Mouse (Mus musculus) frontal cortex, adult (tissue): ENCODE data around the gene Trim2.

ENCODE experiments used
- ATAC-seq: cut with Nextera tagmentation; 2 replicates; pipeline ENCODE4 v1.9.2; 2017; ENCODE audit warnings: mild to moderate bottlenecking, moderate library complexity, mixed read lengths; ENCODE audit not compliant: low TSS enrichment

Trim2 gene

GRCm38 (mm10) chr3:84324000-84324399 lies 17.3 kb upstream of the Trim2 start:
- ATAC-seq: no peak

GRCm38 (mm10) chr3:84319504-84319903 lies 12.8 kb upstream of the Trim2 start:
- no peak for ATAC-seq

- no peak for ATAC-seq
Measured at GRCm38 (mm10) chr3:84318865-84319264, 12.2 kb upstream of the Trim2 start.

GRCm38 (mm10) chr3:84314651-84315191 lies 8.0 kb upstream of the Trim2 start:
- ATAC-seq: peak; percentile 86

- no peak for ATAC-seq
Measured at GRCm38 (mm10) chr3:84313801-84314541, 7.3 kb upstream of the Trim2 start.

GRCm38 (mm10) chr3:84313003-84313800 lies 6.5 kb upstream of the Trim2 start:
- peak; percentile 86 for ATAC-seq

- ATAC-seq: no peak
Measured at GRCm38 (mm10) chr3:84312326-84312725, 5.6 kb upstream of the Trim2 start.

- no peak for ATAC-seq
Measured at GRCm38 (mm10) chr3:84307516-84307915, 839 bp upstream of the Trim2 start.

GRCm38 (mm10) chr3:84305722-84306510 lies 761 bp downstream of the Trim2 start:
- ATAC-seq: no peak

GRCm38 (mm10) chr3:84305010-84305692 lies 1.5 kb downstream of the Trim2 start:
- peak; percentile 89 for ATAC-seq

- ATAC-seq: peak; percentile 80
Measured at GRCm38 (mm10) chr3:84304339-84305009, 2.2 kb downstream of the Trim2 start.

- ATAC-seq: no peak
Measured at GRCm38 (mm10) chr3:84303395-84303949, 3.2 kb downstream of the Trim2 start.

GRCm38 (mm10) chr3:84302273-84302672 lies 4.4 kb downstream of the Trim2 start:
- ATAC-seq: no peak

- no peak for ATAC-seq
Measured at GRCm38 (mm10) chr3:84301674-84302073, 5.0 kb downstream of the Trim2 start.

- no peak for ATAC-seq
Measured at GRCm38 (mm10) chr3:84298186-84298585, 8.5 kb downstream of the Trim2 start.

GRCm38 (mm10) chr3:84296676-84297075 lies 10.0 kb downstream of the Trim2 start:
- ATAC-seq: no peak

GRCm38 (mm10) chr3:84294734-84295133 lies 11.9 kb downstream of the Trim2 start:
- no peak for ATAC-seq

GRCm38 (mm10) chr3:84293666-84294595 lies 12.7 kb downstream of the Trim2 start:
- no peak for ATAC-seq

GRCm38 (mm10) chr3:84292238-84292637 lies 14.4 kb downstream of the Trim2 start:
- ATAC-seq: peak; percentile 44; the same call in 1 of the 2 replicates
